Mouse (Mus musculus): ENCODE data around the gene Cntd1.

Cntd1 gene

GRCm38 (mm10) chr11:101334516-101334915 is 55.7 kb downstream of the Cntd1 start:
- DNase-seq: no peak

- DNase-seq: no peak
These were observed 56.9 kb downstream of the Cntd1 start for GRCm38 (mm10) chr11:101335685-101336084.

- DNase-seq: peak in 1 of 2 experiments; percentile 15
These were observed 59.4 kb downstream of the Cntd1 start for GRCm38 (mm10) chr11:101338123-101338760.

Measured in lung, postnatal 4 days (tissue).